Mouse (Mus musculus) limb, embryonic 12.5 days (tissue): ENCODE measurements at regions not wholly inside any gene's neighbourhood (a gene's known extent, or its start where the extent isn't known, plus 50 kb on each side); places are given as distances from the start of the nearest gene placed in this dataset.

ENCODE experiments used
- ATAC-seq: fragments of 200-750 bp; cut with Nextera tagmentation; 2 replicates; pipeline ENCODE4 v1.8.0; 2017; ENCODE audit warnings: low read depth, moderate TSS enrichment; ENCODE audit not compliant: insufficient number of reproducible peaks, insufficient read depth, low FRiP score, low TSS enrichment
- H3K27ac ChIP-seq: fragments of 300-500 bp; sonication (generic); 2 replicates; pipeline ENCODE4 v1.5.1; 2016; ENCODE audit warnings: mild to moderate bottlenecking, moderate library complexity
- H3K27me3 ChIP-seq: fragments of 300-500 bp; sonication (generic); 2 replicates; pipeline ENCODE4 v1.6.1; 2016; ENCODE audit warnings: mild to moderate bottlenecking, moderate library complexity
- H3K36me3 ChIP-seq: fragments of 300-500 bp; sonication (generic); 2 replicates; pipeline ENCODE4 v1.6.1; 2016; ENCODE audit warnings: mild to moderate bottlenecking, moderate library complexity
- H3K4me1 ChIP-seq: fragments of 300-500 bp; sonication (generic); replicated peaks from 2 replicates; pipeline ENCODE4 v1.6.1; 2016
- H3K4me2 ChIP-seq: fragments of 300-500 bp; sonication (generic); 2 replicates; pipeline ENCODE4 v1.6.1; 2016; ENCODE audit warnings: mild to moderate bottlenecking, moderate library complexity
- H3K4me3 ChIP-seq: fragments of 300-500 bp; sonication (generic); replicated peaks from 2 replicates; pipeline ENCODE4 v1.5.1; 2016; ENCODE audit warnings: mild to moderate bottlenecking
- H3K9ac ChIP-seq: fragments of 300-500 bp; sonication (generic); replicated peaks from 2 replicates; pipeline ENCODE4 v1.6.1; 2016; ENCODE audit warnings: mild to moderate bottlenecking, moderate library complexity
- H3K9me3 ChIP-seq: fragments of 300-500 bp; sonication (generic); 2 replicates; pipeline ENCODE4 v1.6.1; 2016; ENCODE audit warnings: mild to moderate bottlenecking, moderate library complexity
- WGBS: fragments of 180-500 bp; shearing (Covaris S2); methylation state at CpG from one replicate; pipeline ENCODE4 v1.1.7; 2016; 5-methylcytosine and 5-hydroxymethylcytosine counted together

GRCm38 (mm10) chr3:19426130-19426556 is 202.3 kb downstream of the 1700064H15Rik start:
- no peak overlapping the region for H3K9ac ChIP-seq
- no peaks in the 10 kb centered on the region for H3K36me3 ChIP-seq
- ATAC-seq: peak; percentile 77
- no peaks in the 10 kb centered on the region for H3K27me3 ChIP-seq
- H3K4me3 ChIP-seq: no peak overlapping the region
- H3K4me2 ChIP-seq: no peak overlapping the region
- no peaks in the 10 kb centered on the region; the same call in 1 of the 2 replicates for H3K4me1 ChIP-seq
- H3K27ac ChIP-seq: no peak overlapping the region; the same call in 1 of the 2 replicates
- H3K9me3 ChIP-seq: no peaks in the 10 kb centered on the region
- 75% methylated on average over 1 of the region's 1 CpGs for WGBS

GRCm38 (mm10) chr3:19425322-19425721 is 203.2 kb downstream of the 1700064H15Rik start:
- Histone ChIP-seq H3K4me3 (no peak overlapping the region), H3K36me3 (no peaks in the 10 kb centered on the region), H3K9ac (no peak overlapping the region), H3K27me3 (no peaks in the 10 kb centered on the region), H3K4me2 (no peak overlapping the region), H3K9me3 (no peaks in the 10 kb centered on the region), H3K4me1 (no peaks in the 10 kb centered on the region; the same call in 1 of the 2 replicates), H3K27ac (peak overlapping the region; percentile 31; the same call in 1 of the 2 replicates)
- no peak for ATAC-seq
- WGBS: 88% methylated on average over 1 of the region's 1 CpGs

- Histone ChIP-seq H3K4me3 (no peak overlapping the region), H3K27ac (no peak overlapping the region), H3K9ac (no peak overlapping the region), H3K9me3 (no peaks in the 10 kb centered on the region), H3K4me1 (no peaks in the 10 kb centered on the region; the same call in 1 of the 2 replicates), H3K4me2 (no peak overlapping the region), H3K27me3 (no peaks in the 10 kb centered on the region), H3K36me3 (no peaks in the 10 kb centered on the region)
- no peak for ATAC-seq
Observed at GRCm38 (mm10) chr3:19424384-19424783, 204.1 kb downstream of the 1700064H15Rik start.

- Histone ChIP-seq H3K4me1 (no peaks in the 10 kb centered on the region; the same call in 1 of the 2 replicates), H3K36me3 (no peaks in the 10 kb centered on the region), H3K9ac (no peak overlapping the region), H3K27me3 (no peaks in the 10 kb centered on the region), H3K9me3 (no peaks in the 10 kb centered on the region), H3K4me2 (no peak overlapping the region), H3K4me3 (no peak overlapping the region), H3K27ac (no peak overlapping the region)
- ATAC-seq: no peak
- 92% methylated on average over 1 of the region's 1 CpGs for WGBS
Observed at GRCm38 (mm10) chr3:19421430-19421944, 207.0 kb downstream of the 1700064H15Rik start.

- Histone ChIP-seq H3K4me2 (no peak overlapping the region), H3K27me3 (no peaks in the 10 kb centered on the region), H3K4me1 (no peaks in the 10 kb centered on the region), H3K9ac (no peak overlapping the region), H3K36me3 (no peaks in the 10 kb centered on the region), H3K9me3 (no peaks in the 10 kb centered on the region), H3K27ac (no peak overlapping the region), H3K4me3 (no peak overlapping the region)
- WGBS: 91% methylated on average over 5 of the region's 5 CpGs
- ATAC-seq: no peak
Observed at GRCm38 (mm10) chr3:19420912-19421311, 207.6 kb downstream of the 1700064H15Rik start.

GRCm38 (mm10) chr3:19410938-19411515 is 217.4 kb downstream of the 1700064H15Rik start:
- H3K27me3 ChIP-seq: no peaks in the 10 kb centered on the region
- no peaks in the 10 kb centered on the region for H3K36me3 ChIP-seq
- ATAC-seq: no peak
- H3K27ac ChIP-seq: no peak overlapping the region
- H3K4me2 ChIP-seq: no peak overlapping the region
- WGBS: 65% methylated on average over 3 of the region's 3 CpGs
- no peak overlapping the region for H3K4me3 ChIP-seq
- no peaks in the 10 kb centered on the region for H3K4me1 ChIP-seq
- H3K9ac ChIP-seq: no peak overlapping the region
- no peaks in the 10 kb centered on the region for H3K9me3 ChIP-seq

GRCm38 (mm10) chr3:19408283-19408682 is 220.2 kb downstream of the 1700064H15Rik start:
- WGBS: 64% methylated on average over 2 of the region's 2 CpGs
- H3K4me2 ChIP-seq: no peak overlapping the region
- H3K4me1 ChIP-seq: no peaks in the 10 kb centered on the region
- no peaks in the 10 kb centered on the region for H3K27me3 ChIP-seq
- H3K9me3 ChIP-seq: no peaks in the 10 kb centered on the region
- no peak overlapping the region for H3K9ac ChIP-seq
- no peaks in the 10 kb centered on the region for H3K36me3 ChIP-seq
- ATAC-seq: no peak
- no peak overlapping the region for H3K4me3 ChIP-seq
- H3K27ac ChIP-seq: no peak overlapping the region

- no peaks in the 10 kb centered on the region for H3K27me3 ChIP-seq
- WGBS: 79% methylated on average over 2 of the region's 2 CpGs
- no peaks in the 10 kb centered on the region for H3K9me3 ChIP-seq
- H3K4me1 ChIP-seq: no peaks in the 10 kb centered on the region
- no peak overlapping the region for H3K4me2 ChIP-seq
- no peaks in the 10 kb centered on the region for H3K36me3 ChIP-seq
- H3K9ac ChIP-seq: no peak overlapping the region
- no peak overlapping the region for H3K4me3 ChIP-seq
- no peak for ATAC-seq
- H3K27ac ChIP-seq: no peak overlapping the region
Observed at GRCm38 (mm10) chr3:19407591-19408090, 220.8 kb downstream of the 1700064H15Rik start.

GRCm38 (mm10) chr3:19406351-19407151 is 221.9 kb downstream of the 1700064H15Rik start:
- ATAC-seq: peak; percentile 52; the same call in 1 of the 2 replicates
- WGBS: 69% methylated on average over 14 of the region's 14 CpGs
- Histone ChIP-seq H3K27ac (peak overlapping the region; percentile 84), H3K9ac (no peak overlapping the region), H3K36me3 (no peaks in the 10 kb centered on the region), H3K4me3 (no peak overlapping the region), H3K4me2 (no peak overlapping the region), H3K27me3 (no peaks in the 10 kb centered on the region), H3K4me1 (no peaks in the 10 kb centered on the region), H3K9me3 (no peaks in the 10 kb centered on the region)

- no peaks in the 10 kb centered on the region; the same call in 1 of the 2 replicates for H3K4me1 ChIP-seq
- ATAC-seq: no peak
- H3K9ac ChIP-seq: no peak overlapping the region
- no peak overlapping the region for H3K4me2 ChIP-seq
- no peaks in the 10 kb centered on the region for H3K27me3 ChIP-seq
- H3K9me3 ChIP-seq: no peaks in the 10 kb centered on the region
- WGBS: 4% methylated on average over 2 of the region's 2 CpGs
- H3K36me3 ChIP-seq: no peaks in the 10 kb centered on the region
- no peak overlapping the region for H3K4me3 ChIP-seq
- no peak overlapping the region for H3K27ac ChIP-seq
Observed at GRCm38 (mm10) chr3:19385675-19386074, 242.8 kb downstream of the 1700064H15Rik start.

- H3K4me1 ChIP-seq: no peaks in the 10 kb centered on the region
- no peak overlapping the region for H3K27ac ChIP-seq
- 83% methylated on average over 1 of the region's 1 CpGs for WGBS
- no peaks in the 10 kb centered on the region for H3K36me3 ChIP-seq
- no peak overlapping the region for H3K9ac ChIP-seq
- H3K9me3 ChIP-seq: no peaks in the 10 kb centered on the region
- no peak overlapping the region for H3K4me3 ChIP-seq
- no peaks in the 10 kb centered on the region for H3K27me3 ChIP-seq
- ATAC-seq: no peak
- no peak overlapping the region for H3K4me2 ChIP-seq
Observed at GRCm38 (mm10) chr3:19368998-19369397, 259.5 kb downstream of the 1700064H15Rik start.
